Mouse (Mus musculus) heart, postnatal 36 days (tissue): Measurements from ENCODE around the gene Mrps27. TPM values are rescaled to one million over a fixed set of nuclear protein-coding genes. Genes with fewer than 3 reads are reported as not detected.

ENCODE experiments used
- DNase-seq, 2 experiments: peaks; one replicate each; pipeline ENCODE4 v3.0.0; 2021 to 2022
- intact Hi-C: fragments of 180-260 bp; cut with DNase I; formaldehyde crosslinking; loops from one replicate; pipeline ENCODE4 v1.15.1; 2025
- total RNA-seq, 2 experiments: library from RNA; stranded (reverse); gene quantifications; 2 replicates each; pipeline ENCODE4 v1.2.3; 2021

The Mrps27 gene
- total RNA-seq, 2 experiments from 2014 or later, result 48.2 to 48.8 TPM

GRCm38 (mm10) chr13:99423581-99423980 lies 79.0 kb downstream of the Mrps27 start:
- DNase-seq, result no peak
- intact Hi-C loops, result no loop called here

GRCm38 (mm10) chr13:99433068-99434008 lies 88.8 kb downstream of the Mrps27 start:
- DNase-seq, result no peak
- intact Hi-C loops, result no loop called here

- intact Hi-C loops, result no loop called here
- DNase-seq, result no peak
Measured at GRCm38 (mm10) chr13:99434494-99434893, 89.9 kb downstream of the Mrps27 start.

- intact Hi-C loops, result no loop called here
- DNase-seq, result no peak
Measured at GRCm38 (mm10) chr13:99437051-99437450, 92.5 kb downstream of the Mrps27 start.

- intact Hi-C loops, result no loop called here
- no peak for DNase-seq
Measured at GRCm38 (mm10) chr13:99439357-99439756, 94.8 kb downstream of the Mrps27 start.

- intact Hi-C loops, result no loop called here
Measured at GRCm38 (mm10) chr13:99440228-99440627, 95.6 kb downstream of the Mrps27 start.

GRCm38 (mm10) chr13:99441700-99442433 lies 97.3 kb downstream of the Mrps27 start:
- intact Hi-C loops, result no loop called here
- no peak for DNase-seq

More at GRCm38 (mm10) chr13:99440228-99440627, 95.6 kb downstream of the Mrps27 start:
- DNase-seq, result no peak

GRCm38 (mm10) chr13:99442434-99443249 lies 98.1 kb downstream of the Mrps27 start:
- intact Hi-C loops, result no loop called here

GRCm38 (mm10) chr13:99443484-99444175 lies 99.0 kb downstream of the Mrps27 start:
- intact Hi-C loops, result loop anchor here (2.0 kb wide), 1 partner anchor 25 kb away; no protein-coding TSS in a partner anchor
- no peak for DNase-seq

More at GRCm38 (mm10) chr13:99442434-99443249, 98.1 kb downstream of the Mrps27 start:
- no peak for DNase-seq

- no peak for DNase-seq
- intact Hi-C loops, result loop anchor here (2.0 kb wide), 1 partner anchor 26 kb away; no protein-coding TSS in a partner anchor
Measured at GRCm38 (mm10) chr13:99444431-99444871, 99.9 kb downstream of the Mrps27 start.

- intact Hi-C loops, result loop anchor here (2.0 to 5.0 kb wide), 2 partner anchors 26 to 52 kb away; no protein-coding TSS in a partner anchor
- DNase-seq, result no peak
Measured at GRCm38 (mm10) chr13:99444880-99445279, 100.3 kb downstream of the Mrps27 start.

GRCm38 (mm10) chr13:99447002-99447401 lies 102.4 kb downstream of the Mrps27 start:
- intact Hi-C loops, result loop anchor here (5.0 kb wide), 1 partner anchor 50 kb away; no protein-coding TSS in a partner anchor
- no peak for DNase-seq

- intact Hi-C loops, result loop anchor here (5.0 kb wide), 1 partner anchor 50 kb away; no protein-coding TSS in a partner anchor
- DNase-seq, result peak in 1 of 2 experiments; percentile 28
Measured at GRCm38 (mm10) chr13:99447403-99448199, 103.0 kb downstream of the Mrps27 start.

GRCm38 (mm10) chr13:99448278-99448677 lies 103.7 kb downstream of the Mrps27 start:
- intact Hi-C loops, result loop anchor here (5.0 kb wide), 1 partner anchor 49 kb away; no protein-coding TSS in a partner anchor

GRCm38 (mm10) chr13:99449547-99449946 lies 105.0 kb downstream of the Mrps27 start:
- DNase-seq, result no peak
- intact Hi-C loops, result loop anchor here (5.0 kb wide), 1 partner anchor 48 kb away; no protein-coding TSS in a partner anchor

More at GRCm38 (mm10) chr13:99448278-99448677, 103.7 kb downstream of the Mrps27 start:
- no peak for DNase-seq

- intact Hi-C loops, result no loop called here
- peak in 1 of 2 experiments; percentile 46 for DNase-seq
Measured at GRCm38 (mm10) chr13:99450766-99451165, 106.2 kb downstream of the Mrps27 start.

GRCm38 (mm10) chr13:99451276-99451675 lies 106.7 kb downstream of the Mrps27 start:
- DNase-seq, result no peak
- intact Hi-C loops, result no loop called here

- no peak for DNase-seq
- intact Hi-C loops, result no loop called here
Measured at GRCm38 (mm10) chr13:99452444-99452843, 107.9 kb downstream of the Mrps27 start.
